Mouse (Mus musculus): ENCODE measurements around the gene Tpbpa. TPM values are rescaled to one million over a fixed set of nuclear protein-coding genes. Genes with fewer than 3 reads are reported as not detected.

The Tpbpa gene
- polyA plus RNA-seq, 1 experiment from 2014 or later: not detected

DNA sequence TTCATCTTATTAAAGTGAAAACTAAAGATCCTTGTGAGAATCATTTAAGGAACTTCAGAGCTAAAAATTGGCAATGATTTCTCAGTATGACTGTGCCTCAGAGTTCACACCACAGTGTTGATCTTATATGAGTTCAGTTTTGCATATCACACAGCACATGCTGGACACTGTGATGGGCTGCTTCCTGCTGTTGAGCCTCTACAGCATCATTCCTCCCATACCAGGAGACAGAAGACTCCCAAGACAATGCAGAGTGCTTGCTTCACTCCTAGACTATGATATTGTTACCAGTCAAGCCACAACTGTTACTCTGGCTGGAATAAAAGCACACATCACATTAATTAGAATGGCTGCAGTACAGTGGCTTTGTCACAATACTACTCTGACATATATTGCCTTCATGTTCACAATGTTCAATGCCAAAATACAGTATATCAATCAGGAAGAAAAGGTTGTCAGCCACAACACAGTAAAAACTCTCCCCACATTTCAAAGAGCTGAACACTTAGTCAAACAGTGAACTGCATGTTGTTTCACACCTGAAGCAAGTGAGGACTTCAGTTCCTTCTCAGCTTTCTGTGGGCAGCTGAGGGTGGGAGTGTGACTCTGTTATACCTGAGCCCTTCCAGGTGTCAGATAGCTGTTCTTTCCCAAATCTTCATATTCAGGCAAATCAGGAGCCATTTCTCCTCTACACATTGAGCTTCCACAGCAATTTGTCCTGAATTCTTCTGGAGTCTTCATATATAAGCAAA is 46.2 kb downstream of the Tpbpa start:
- Histone ChIP-seq H3K4me1 (replicated peaks; ENCODE audit: control insufficient read depth, insufficient read depth, low read length) (no peaks in the 10 kb centered on the region), H3K4me3 (ENCODE audit: low read length) (no peak overlapping the region), H3K9ac (ENCODE audit: low read length) (no peak overlapping the region), H3K4me2 (ENCODE audit: low read depth, low read length) (no peak overlapping the region), H3K36me3 (ENCODE audit: control insufficient read depth, insufficient read depth, low read length) (no peaks in the 10 kb centered on the region), H3K27me3 (ENCODE audit: control insufficient read depth, insufficient read depth, low read depth, low read length) (no peaks in the 10 kb centered on the region), H3K9me3 (ENCODE audit: control insufficient read depth, low read length) (no peaks in the 10 kb centered on the region; the same call in 1 of the 2 replicates), H3K27ac (ENCODE audit: low read length) (no peak overlapping the region)
- ATAC-seq (ENCODE audit: low read depth): no peak

DNA sequence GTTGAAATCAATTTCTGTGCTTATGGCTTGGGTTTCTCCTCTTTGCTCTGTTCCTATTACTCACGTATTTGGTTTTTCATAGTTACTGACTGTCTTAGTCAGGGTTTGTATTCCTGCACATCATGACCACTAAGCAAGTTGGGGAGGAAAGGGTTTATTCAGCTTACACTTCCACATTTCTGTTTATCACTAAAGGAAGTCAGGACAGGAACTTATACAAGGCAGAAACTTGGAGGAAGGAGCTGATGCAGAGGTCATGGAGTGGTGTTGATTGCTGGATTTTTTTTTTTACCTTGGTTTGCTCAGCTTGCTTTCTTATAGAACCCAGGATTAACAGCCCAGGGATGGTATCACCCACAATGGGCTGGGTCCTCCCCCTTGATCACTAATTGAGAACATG is 49.5 kb downstream of the Tpbpa start:
- Histone ChIP-seq H3K36me3 (ENCODE audit: control insufficient read depth, insufficient read depth, low read length) (no peaks in the 10 kb centered on the region), H3K9ac (ENCODE audit: low read length) (no peak overlapping the region), H3K4me1 (replicated peaks; ENCODE audit: control insufficient read depth, insufficient read depth, low read length) (no peaks in the 10 kb centered on the region), H3K4me2 (ENCODE audit: low read depth, low read length) (no peak overlapping the region), H3K27ac (ENCODE audit: low read length) (no peak overlapping the region), H3K27me3 (ENCODE audit: control insufficient read depth, insufficient read depth, low read depth, low read length) (no peaks in the 10 kb centered on the region), H3K9me3 (ENCODE audit: control insufficient read depth, low read length) (no peaks in the 10 kb centered on the region; the same call in 1 of the 2 replicates), H3K4me3 (ENCODE audit: low read length) (no peak overlapping the region)
- 85% methylated on average over 1 of the region's 1 CpGs for WGBS
- ATAC-seq (ENCODE audit: low read depth): no peak

Other genes with a start within 250 kb of the Tpbpa start
- gene BC051665, start 155.6 kb downstream of the Tpbpa start, polyA plus RNA-seq (2015; fragmentation: Nextera tagmentation; extraction: Ambion mirVana): not detected in 2 replicates
- gene Ctsll3, start 139.1 kb downstream of the Tpbpa start, polyA plus RNA-seq (2015; fragmentation: Nextera tagmentation; extraction: Ambion mirVana): not detected in 2 replicates
- gene 4930486L24Rik, start 77.5 kb downstream of the Tpbpa start, polyA plus RNA-seq (2015; fragmentation: Nextera tagmentation; extraction: Ambion mirVana): not detected in 2 replicates
- gene Gm49392, start 45.1 kb downstream of the Tpbpa start, polyA plus RNA-seq (2015; fragmentation: Nextera tagmentation; extraction: Ambion mirVana): 0.90 and 1.1 TPM in 2 replicates
- gene Ctla2b, start 44.5 kb downstream of the Tpbpa start, polyA plus RNA-seq (2015; fragmentation: Nextera tagmentation; extraction: Ambion mirVana): 8.9 TPM in 2 replicates
- not detected in 2 replicates for gene Tpbpb, start 37.1 kb downstream of the Tpbpa start, polyA plus RNA-seq (2015; fragmentation: Nextera tagmentation; extraction: Ambion mirVana)
- gene Gm49393, start 6.4 kb downstream of the Tpbpa start, polyA plus RNA-seq (2015; fragmentation: Nextera tagmentation; extraction: Ambion mirVana): 0.55 TPM in 1 of 2 replicates, not detected in the other
- gene Gm49391, start 5.4 kb downstream of the Tpbpa start, polyA plus RNA-seq (2015; fragmentation: Nextera tagmentation; extraction: Ambion mirVana): 2.4 and 5.5 TPM in 2 replicates
- gene Ctla2a, start 5.4 kb downstream of the Tpbpa start, polyA plus RNA-seq (2015; fragmentation: Nextera tagmentation; extraction: Ambion mirVana): 94.8 and 103 TPM in 2 replicates
- gene Ctsj, start 64.0 kb upstream of the Tpbpa start, polyA plus RNA-seq (2015; fragmentation: Nextera tagmentation; extraction: Ambion mirVana): not detected in 2 replicates
- gene Ctsq, start 98.6 kb upstream of the Tpbpa start, polyA plus RNA-seq (2015; fragmentation: Nextera tagmentation; extraction: Ambion mirVana): not detected in 2 replicates
- gene Ctsr, start 222.3 kb upstream of the Tpbpa start, polyA plus RNA-seq (2015; fragmentation: Nextera tagmentation; extraction: Ambion mirVana): not detected in 2 replicates